Mouse (Mus musculus): ENCODE results near the gene Slc38a3. TPM values are rescaled to one million over a fixed set of nuclear protein-coding genes. Genes with fewer than 3 reads are reported as not detected.

Gene Slc38a3
- polyA plus RNA-seq, 1 experiment from 2014 or later, result 12.9 TPM

DNA sequence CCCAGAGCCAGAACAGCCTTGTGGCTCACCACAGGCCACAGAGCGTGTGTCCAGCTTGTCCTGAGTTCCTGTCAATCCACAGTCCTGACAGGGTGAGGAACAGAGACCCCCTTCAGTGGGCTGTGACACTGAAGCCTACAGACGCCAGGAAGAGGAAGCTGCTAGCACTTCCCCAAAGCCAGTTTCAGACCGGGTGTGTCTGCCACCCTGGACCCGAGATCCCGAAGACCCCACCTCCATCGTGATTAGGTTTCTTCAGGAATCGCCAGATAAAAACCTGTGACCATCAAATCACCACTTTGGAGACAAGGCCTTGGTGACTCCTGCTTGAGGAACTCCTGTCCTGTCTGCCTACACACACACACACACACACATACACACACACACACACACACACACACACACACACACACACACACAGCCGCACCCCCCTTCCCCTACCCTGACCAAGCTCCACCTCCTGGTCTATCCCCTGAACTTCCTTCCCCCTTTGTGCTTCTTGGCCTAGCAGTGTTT, 29.0 kb downstream of the Slc38a3 start:
- no peak for DNase-seq (ENCODE audit: low spot score)
- H3K27ac ChIP-seq, result no peak overlapping the region
- H3K27me3 ChIP-seq (ENCODE audit: insufficient read depth, low read length), result no peaks in the 10 kb centered on the region
- no peak overlapping the region for H3K9ac ChIP-seq (ENCODE audit: low read depth, low read length)
- no peak overlapping the region for H3K4me3 ChIP-seq (replicated peaks; ENCODE audit: low read depth, low read length)
- 36% methylated on average over 8 of the region's 8 CpGs for WGBS
- TF ChIP-seq CTCF (IDR thresholded peaks at IDR 0.05; ENCODE audit: low read depth), result peak; percentile 8; the same call in 1 of the 2 replicates
- H3K9me3 ChIP-seq (replicated peaks; ENCODE audit: low read length), result no peaks in the 10 kb centered on the region
- no peak overlapping the region for H3K4me2 ChIP-seq (ENCODE audit: low read length)
- no peak for ATAC-seq (replicated peaks; ENCODE audit: low FRiP score, low read depth)
- H3K36me3 ChIP-seq (ENCODE audit: insufficient read depth, low read length), result no peaks in the 10 kb centered on the region
- no peaks in the 10 kb centered on the region; the same call in 1 of the 2 replicates for H3K4me1 ChIP-seq (replicated peaks; ENCODE audit: insufficient read depth, low read length)

DNA sequence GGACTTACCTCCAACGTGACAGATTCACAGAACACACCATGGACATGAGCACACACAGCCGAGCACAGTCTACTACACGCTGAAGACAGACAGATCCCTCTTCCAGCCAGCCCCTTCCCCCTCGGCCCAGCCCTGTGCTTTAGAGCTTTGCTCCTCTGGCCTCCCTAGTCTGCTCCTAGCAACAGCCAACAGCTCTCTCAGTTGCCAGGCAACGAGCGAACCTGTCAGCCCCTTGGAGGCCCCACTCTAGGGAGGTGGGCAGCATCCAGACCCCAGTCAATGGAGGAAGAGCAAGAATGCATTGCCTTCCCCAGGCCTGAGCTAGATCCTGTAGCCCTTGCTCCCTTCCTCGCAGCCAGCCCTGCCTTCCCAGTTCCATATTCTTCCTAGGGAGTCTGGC, 32.3 kb downstream of the Slc38a3 start:
- Histone ChIP-seq H3K4me3 (replicated peaks; ENCODE audit: low read depth, low read length) (no peak overlapping the region), H3K9me3 (replicated peaks; ENCODE audit: low read length) (no peaks in the 10 kb centered on the region), H3K36me3 (ENCODE audit: insufficient read depth, low read length) (no peaks in the 10 kb centered on the region), H3K27ac (no peak overlapping the region), H3K9ac (ENCODE audit: low read depth, low read length) (no peak overlapping the region), H3K27me3 (ENCODE audit: insufficient read depth, low read length) (no peaks in the 10 kb centered on the region), H3K4me2 (ENCODE audit: low read length) (no peak overlapping the region), H3K4me1 (replicated peaks; ENCODE audit: insufficient read depth, low read length) (peaks cover 6% of the 10 kb centered on the region; the same call in 1 of the 2 replicates)
- ATAC-seq (replicated peaks; ENCODE audit: low FRiP score, low read depth), result no peak
- WGBS, result 42% methylated on average over 7 of the region's 7 CpGs
- DNase-seq (ENCODE audit: low spot score), result no peak
- TF ChIP-seq CTCF (IDR thresholded peaks at IDR 0.05; ENCODE audit: low read depth), result no peak

GRCm38 (mm10) chr9:107635279-107636028, 33.9 kb downstream of the Slc38a3 start, which contains the start of gene Gnai2:
Gene Gnai2, minus strand, starts transcription at chr9:107635367.
- peak; percentile 100 for DNase-seq (ENCODE audit: low spot score)
- H3K9ac ChIP-seq (ENCODE audit: low read depth, low read length), result peak within 1 kb of the TSS; percentile 91
- H3K4me3 ChIP-seq (replicated peaks; ENCODE audit: low read depth, low read length), result peak within 1 kb of the TSS; percentile 72
- H3K4me2 ChIP-seq (ENCODE audit: low read length), result peak within 1 kb of the TSS; percentile 98
- TF ChIP-seq CTCF (IDR thresholded peaks at IDR 0.05; ENCODE audit: low read depth), result no peak
- peak within 1 kb of the TSS; percentile 92 for H3K27ac ChIP-seq
- H3K36me3 ChIP-seq (ENCODE audit: insufficient read depth, low read length), result no peaks in the 10 kb centered on the region
- no peaks in the 10 kb centered on the region for H3K27me3 ChIP-seq (ENCODE audit: insufficient read depth, low read length)
- WGBS, result 2% methylated on average over 38 of the region's 38 CpGs
- no peaks in the 10 kb centered on the region for H3K9me3 ChIP-seq (replicated peaks; ENCODE audit: low read length)
- peak; percentile 96 for ATAC-seq (replicated peaks; ENCODE audit: low FRiP score, low read depth)
- peaks cover 21% of the 10 kb centered on the region for H3K4me1 ChIP-seq (replicated peaks; ENCODE audit: insufficient read depth, low read length)

GRCm38 (mm10) chr9:107634406-107635278, 34.7 kb downstream of the Slc38a3 start:
- TF ChIP-seq CTCF (IDR thresholded peaks at IDR 0.05; ENCODE audit: low read depth), result no peak; the same call in 1 of the 2 replicates
- 1% methylated on average over 35 of the region's 35 CpGs for WGBS
- H3K27me3 ChIP-seq (ENCODE audit: insufficient read depth, low read length), result no peaks in the 10 kb centered on the region
- peak overlapping the region; percentile 91 for H3K9ac ChIP-seq (ENCODE audit: low read depth, low read length)
- H3K4me1 ChIP-seq (replicated peaks; ENCODE audit: insufficient read depth, low read length), result peaks cover 29% of the 10 kb centered on the region
- H3K4me2 ChIP-seq (ENCODE audit: low read length), result peak overlapping the region; percentile 98
- no peak for DNase-seq (ENCODE audit: low spot score)
- no peaks in the 10 kb centered on the region for H3K9me3 ChIP-seq (replicated peaks; ENCODE audit: low read length)
- ATAC-seq (replicated peaks; ENCODE audit: low FRiP score, low read depth), result no peak
- peak overlapping the region; percentile 72 for H3K4me3 ChIP-seq (replicated peaks; ENCODE audit: low read depth, low read length)
- H3K27ac ChIP-seq, result peak overlapping the region; percentile 92
- no peaks in the 10 kb centered on the region for H3K36me3 ChIP-seq (ENCODE audit: insufficient read depth, low read length)

DNA sequence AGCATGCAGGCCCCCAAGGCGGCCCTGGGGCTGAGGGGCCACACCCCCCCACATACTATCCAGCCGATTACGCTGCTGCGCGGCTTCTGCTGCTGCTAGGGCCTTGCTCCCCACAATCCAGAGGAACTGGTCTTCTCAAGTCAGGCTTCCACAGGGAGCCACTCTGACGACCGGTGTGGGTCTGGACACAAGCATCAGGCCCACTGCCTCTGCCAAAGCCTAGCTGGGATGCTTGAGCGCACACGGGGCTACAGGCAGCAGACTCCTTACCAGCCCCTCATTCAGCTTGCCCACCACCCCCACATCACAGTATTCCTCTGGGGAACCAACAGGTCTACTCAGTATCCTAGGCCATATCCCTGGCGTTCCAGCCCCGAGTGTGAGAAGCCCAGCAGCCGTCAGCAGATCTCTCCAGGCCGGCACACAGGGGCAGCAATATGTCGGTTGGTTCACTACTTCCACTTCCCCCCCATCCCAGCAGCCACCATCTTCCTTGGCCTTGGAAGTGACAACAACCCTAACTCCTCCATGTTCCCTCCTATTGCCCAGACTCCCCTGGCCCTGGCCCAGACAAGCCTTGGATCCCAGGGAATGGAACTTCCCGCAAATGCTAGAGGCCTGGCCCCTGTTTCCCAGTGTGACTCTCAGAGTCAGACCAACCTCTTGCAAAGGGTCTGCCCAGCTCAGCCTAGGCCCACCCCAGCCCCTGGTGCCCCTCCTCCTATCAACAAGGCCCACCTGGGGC, 35.5 kb downstream of the Slc38a3 start:
- 2% methylated on average over 15 of the region's 15 CpGs for WGBS
- H3K9me3 ChIP-seq (replicated peaks; ENCODE audit: low read length), result no peaks in the 10 kb centered on the region
- H3K9ac ChIP-seq (ENCODE audit: low read depth, low read length), result peak overlapping the region; percentile 91
- H3K4me3 ChIP-seq (replicated peaks; ENCODE audit: low read depth, low read length), result peak overlapping the region; percentile 72
- H3K27ac ChIP-seq, result peak overlapping the region; percentile 92
- H3K4me2 ChIP-seq (ENCODE audit: low read length), result peak overlapping the region; percentile 98
- peaks cover 36% of the 10 kb centered on the region for H3K4me1 ChIP-seq (replicated peaks; ENCODE audit: insufficient read depth, low read length)
- no peaks in the 10 kb centered on the region for H3K27me3 ChIP-seq (ENCODE audit: insufficient read depth, low read length)
- ATAC-seq (replicated peaks; ENCODE audit: low FRiP score, low read depth) (no peak), DNase-seq (ENCODE audit: low spot score) (peak; percentile 50)
- TF ChIP-seq CTCF (IDR thresholded peaks at IDR 0.05; ENCODE audit: low read depth), result no peak
- no peaks in the 10 kb centered on the region for H3K36me3 ChIP-seq (ENCODE audit: insufficient read depth, low read length)

Measured in kidney, postnatal 0 days (tissue).